Mouse (Mus musculus) liver, adult 2 months (tissue): ENCODE data around the gene Cmah. TPM values are rescaled to one million over a fixed set of nuclear protein-coding genes. Genes with fewer than 3 reads are reported as not detected.

Experiments used
- DNase-seq: peaks from one replicate; pipeline ENCODE4 v3.0.0-alpha.2; 2011; ENCODE audit warnings: low read depth, low spot score; ENCODE audit errors: extremely low read depth
- H3K27ac ChIP-seq: fragments of 200-500 bp; replicated peaks from 2 replicates; pipeline ENCODE4 v1.5.1; 2012; ENCODE audit warnings: low read depth, mild to moderate bottlenecking, control low read depth, inconsistent platforms, low read length; ENCODE audit not compliant: insufficient read depth
- H3K27me3 ChIP-seq: fragments of 200-500 bp; 2 replicates; pipeline ENCODE4 v1.6.1; 2012; ENCODE audit warnings: mild to moderate bottlenecking, moderate library complexity, low read length, inconsistent platforms; ENCODE audit not compliant: control insufficient read depth, insufficient read depth
- H3K36me3 ChIP-seq: fragments of 200-500 bp; 2 replicates; pipeline ENCODE4 v1.6.1; 2012; ENCODE audit warnings: low read length, inconsistent platforms; ENCODE audit not compliant: control insufficient read depth, insufficient read depth
- H3K4me1 ChIP-seq: fragments of 200-500 bp; 2 replicates; pipeline ENCODE4 v1.6.1; 2011; ENCODE audit warnings: low read length; ENCODE audit not compliant: control insufficient read depth, insufficient read depth
- H3K4me3 ChIP-seq: fragments of 200-500 bp; 2 replicates; pipeline ENCODE4 v1.5.1; 2011; ENCODE audit warnings: low read depth, mild to moderate bottlenecking, control low read depth, low read length, moderate library complexity; ENCODE audit not compliant: insufficient read depth
- H3K79me2 ChIP-seq: fragments of 200-500 bp; 2 replicates; pipeline ENCODE4 v1.6.1; 2012; ENCODE audit warnings: inconsistent platforms, mild to moderate bottlenecking, low read length, moderate library complexity; ENCODE audit not compliant: control insufficient read depth, insufficient read depth
- H3K9ac ChIP-seq: fragments of 200-500 bp; 2 replicates; pipeline ENCODE4 v1.6.1; 2012; ENCODE audit warnings: low read depth, mild to moderate bottlenecking, control low read depth, inconsistent platforms, low read length
- CTCF ChIP-seq: fragments of 200-500 bp; IDR thresholded peaks from 2 replicates; pipeline ENCODE4 v1.5.1; 2011; ENCODE audit warnings: low read depth, low read length, control low read depth
- POLR2A ChIP-seq: fragments of 200-500 bp; IDR thresholded peaks from 2 replicates; pipeline ENCODE4 v1.6.1; 2011; ENCODE audit warnings: low read length, control low read depth; ENCODE audit not compliant: insufficient read depth; ENCODE audit errors: extremely low read depth
- WGBS: fragments of 180-500 bp; shearing (Covaris S2); methylation state at CpG from one replicate; pipeline ENCODE4 v1.1.7; 2018; 5-methylcytosine and 5-hydroxymethylcytosine counted together
- polyA plus RNA-seq: library from polyadenylated mRNA; depleted of rRNA; stranded (reverse); fragments of >200 nt; gene quantifications from 2 replicates; pipeline ENCODE4 v1.2.3, GENCODE M21; 2012; rRNA removed
- total RNA-seq: library from RNA; depleted of rRNA; stranded (reverse); fragments of >200 nt; gene quantifications from 2 replicates; pipeline ENCODE4 v1.2.3, GENCODE M21; 2014; rRNA removed

Gene Cmah
- total and polyA plus RNA-seq, 2 experiments, result 11.8 to 49.3 TPM

DNA sequence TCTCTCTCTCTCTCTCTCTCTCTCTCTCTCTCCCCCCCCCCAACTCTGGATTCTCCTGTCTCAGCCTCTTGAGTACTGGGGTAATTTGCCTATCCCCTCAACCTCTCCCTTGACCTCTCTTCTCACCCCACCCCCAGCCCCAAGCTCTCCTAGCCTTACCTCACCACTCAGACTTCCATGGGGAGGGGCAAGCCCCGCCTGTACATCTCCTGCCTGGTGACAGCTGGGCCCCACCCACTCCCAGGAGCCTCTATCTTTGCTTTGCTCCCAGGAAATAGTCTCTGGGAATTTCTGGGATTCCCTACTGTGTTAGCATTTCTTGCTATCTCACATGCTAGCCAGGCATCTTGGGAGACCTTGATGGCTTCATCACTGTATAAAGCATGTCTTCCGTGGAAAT is 199.7 kb downstream of the Cmah start:
- 60% methylated on average over 2 of the region's 2 CpGs for WGBS

More for the DNA sequence above, 199.7 kb downstream of the Cmah start:
- Histone ChIP-seq H3K27ac (no peak overlapping the region), H3K9ac (no peak overlapping the region), H3K36me3 (no peaks in the 10 kb centered on the region), H3K4me3 (no peak overlapping the region), H3K27me3 (no peaks in the 10 kb centered on the region), H3K79me2 (no peaks in the 10 kb centered on the region), H3K4me1 (no peaks in the 10 kb centered on the region)
- no peak for DNase-seq
- TF ChIP-seq POLR2A, result no peak
- TF ChIP-seq CTCF, result no peak

Other genes with a start within 250 kb of the Cmah start
- gene Carmil1, start 46.6 kb upstream of the Cmah start, total RNA-seq, result 4.6 and 7.7 TPM in 2 replicates
- gene Carmil1, start 46.6 kb upstream of the Cmah start, polyA plus RNA-seq, result 1.8 and 2.9 TPM in 2 replicates